Mouse (Mus musculus): Measurements from ENCODE around the gene Gm11634.
"Not testable (repeated sequence)": the region's sequence is repeated elsewhere in the genome, so short reads cannot be mapped to it uniquely, and the experiment has no call there.

GRCm38 (mm10) chr11:101628733-101629417, 29.8 kb upstream of the Gm11634 start:
- not testable (repeated sequence) for TF ChIP-seq CTCF (IDR thresholded peaks at IDR 0.05; ENCODE audit: extremely low read depth, insufficient read depth, insufficient read length, insufficient replicate concordance); POLR2A (IDR thresholded peaks at IDR 0.05; ENCODE audit: low read depth, low read length)

All from spleen, adult 2 months (tissue).